Mouse (Mus musculus): ENCODE measurements around the gene Babam2. TPM values are rescaled to one million over a fixed set of nuclear protein-coding genes. Genes with fewer than 3 reads are reported as not detected.

Gene Babam2
- 96.6 and 101 TPM in 2 replicates for polyA plus RNA-seq (2021; fragmentation: Nextera tagmentation)
- long read RNA-seq, experiment 1, transcript Babam2-209 (12 exons, 1,888 nt): major isoform, 58 of 84 reads
- long read RNA-seq, experiment 1, partial matches to known transcripts: 17 of 84 reads
- long read RNA-seq, experiment 1, other reads (novel, unspliced or antisense): 8 of 84 reads
- long read RNA-seq, experiment 2, transcript Babam2-209 (12 exons, 1,888 nt): major isoform, 263 of 301 reads
- long read RNA-seq, experiment 2, partial matches to known transcripts: 13 of 301 reads
- long read RNA-seq, experiment 2, other reads (novel, unspliced or antisense): 24 of 301 reads

GRCm38 (mm10) chr5:31697644-31698296 is at the start of gene Babam2:
TSS of gene Babam2 (plus strand) at chr5:31697684.

GRCm38 (mm10) chr5:31696971-31697643 is 377 bp upstream of the Babam2 start, which contains the start of gene Rbks:
TSS of gene Rbks (minus strand) at chr5:31697627.

Small RNA genes within 50 kb of the gene (microRNA-seq; reads per million reads assigned to microRNA genes)
- not detected for gene Mir3473e

Other genes starting within 250 kb of the Babam2 start
- gene Zfp512, start 245.3 kb upstream of the Babam2 start, polyA plus RNA-seq (2021; fragmentation: Nextera tagmentation): 20.5 and 27.4 TPM in 2 replicates
- not detected in 2 replicates for gene 4930548H24Rik, start 211.9 kb upstream of the Babam2 start, polyA plus RNA-seq (2021; fragmentation: Nextera tagmentation)
- gene Gpn1, start 202.9 kb upstream of the Babam2 start, polyA plus RNA-seq (2021; fragmentation: Nextera tagmentation): 42.8 and 49.2 TPM in 2 replicates
- gene Slc4a1ap, start 170.7 kb upstream of the Babam2 start, polyA plus RNA-seq (2021; fragmentation: Nextera tagmentation): 11.2 and 13.6 TPM in 2 replicates
- gene Supt7l, start 169.9 kb upstream of the Babam2 start, polyA plus RNA-seq (2021; fragmentation: Nextera tagmentation): 10.3 and 11.2 TPM in 2 replicates
- 277 and 324 TPM in 2 replicates for gene Mrpl33, start 100.7 kb upstream of the Babam2 start, polyA plus RNA-seq (2021; fragmentation: Nextera tagmentation)
- gene Rbks, start 57 bp upstream of the Babam2 start, polyA plus RNA-seq (2021; fragmentation: Nextera tagmentation): 2.3 and 2.9 TPM in 2 replicates